Mouse (Mus musculus) stomach, postnatal 0 days (tissue): ENCODE results near the gene Unc13a.

Experiments used
- CTCF ChIP-seq: IDR thresholded peaks from 2 replicates; pipeline ENCODE4 v1.5.1; 2016; ENCODE audit warnings: antibody characterized with exemption, low read depth, mild to moderate bottlenecking, moderate library complexity
- EP300 ChIP-seq: optimal IDR thresholded peaks from 2 replicates; pipeline ENCODE3; 2016; ENCODE audit warnings: antibody characterized with exemption

DNA sequence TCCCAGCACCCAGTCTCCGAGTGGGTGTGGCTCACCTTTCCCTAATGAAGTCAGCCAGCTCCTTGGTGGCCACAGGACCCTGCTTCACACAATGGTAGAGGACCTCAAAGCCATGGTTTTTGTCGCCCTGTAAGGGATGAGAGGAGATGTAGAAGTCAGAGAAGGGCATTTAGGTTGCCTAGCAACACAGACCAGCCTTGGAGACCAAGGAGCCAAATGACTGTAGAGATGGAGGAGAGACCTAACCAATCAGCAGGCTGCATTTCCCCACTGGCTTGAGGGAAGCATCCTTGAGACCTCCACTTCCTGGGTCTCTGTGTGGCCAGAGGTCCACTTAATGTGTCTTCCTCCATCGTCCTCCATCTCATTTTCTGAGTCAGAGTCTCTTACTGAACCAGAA, 46.7 kb upstream of the Unc13a start:
- no peak for TF ChIP-seq EP300
- TF ChIP-seq CTCF, result no peak
